Mouse (Mus musculus) retina, postnatal 1 day (tissue): ENCODE data around the gene Fcnb.

Experiments used
- DNase-seq: peaks from one replicate; pipeline ENCODE4 v3.0.0-alpha.2; 2012

Gene Fcnb

DNA sequence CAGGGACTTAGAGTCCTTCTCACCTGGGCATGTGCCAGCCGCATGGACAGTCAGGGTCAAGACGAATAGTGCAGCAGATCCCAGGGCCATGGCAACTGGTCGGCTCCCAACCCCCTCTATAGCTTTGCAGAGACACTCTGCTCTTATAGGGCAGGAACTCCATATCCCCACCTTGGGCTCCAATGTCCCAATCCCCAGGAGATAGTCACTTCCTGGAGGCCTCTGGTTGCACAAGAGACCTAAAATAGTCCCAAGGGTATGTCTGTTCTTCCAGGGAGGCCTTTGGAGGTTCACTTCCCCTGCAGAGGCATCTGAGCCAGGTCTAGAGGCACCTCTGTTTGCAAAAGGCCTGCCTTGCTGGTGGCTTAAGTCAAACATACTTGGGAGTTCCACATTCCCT lies at the start of gene Fcnb:
Gene Fcnb, minus strand, starts transcription at position 118 of the 400 bp plus-strand sequence.
- no peak for DNase-seq

DNA sequence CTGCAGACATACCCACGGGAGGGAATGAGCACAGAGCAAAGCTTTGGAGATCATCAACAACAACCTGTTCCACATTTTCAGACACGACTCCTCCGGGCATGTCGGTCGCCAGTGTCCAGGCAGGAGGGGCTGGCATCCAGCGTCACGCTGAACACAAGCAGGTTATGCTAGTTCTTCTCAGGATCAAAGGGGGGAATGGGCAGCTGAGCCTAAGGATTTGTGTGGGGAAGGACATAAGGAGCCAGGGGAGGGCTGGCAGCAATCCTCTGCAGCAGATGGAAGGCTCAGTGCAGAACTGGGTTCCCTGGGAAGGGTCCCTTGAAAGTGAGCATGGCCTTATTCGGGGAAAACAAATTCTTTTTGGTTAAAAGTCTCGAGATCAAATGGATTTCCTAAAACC lies 49.1 kb upstream of the Fcnb start:
- no peak for DNase-seq

DNA sequence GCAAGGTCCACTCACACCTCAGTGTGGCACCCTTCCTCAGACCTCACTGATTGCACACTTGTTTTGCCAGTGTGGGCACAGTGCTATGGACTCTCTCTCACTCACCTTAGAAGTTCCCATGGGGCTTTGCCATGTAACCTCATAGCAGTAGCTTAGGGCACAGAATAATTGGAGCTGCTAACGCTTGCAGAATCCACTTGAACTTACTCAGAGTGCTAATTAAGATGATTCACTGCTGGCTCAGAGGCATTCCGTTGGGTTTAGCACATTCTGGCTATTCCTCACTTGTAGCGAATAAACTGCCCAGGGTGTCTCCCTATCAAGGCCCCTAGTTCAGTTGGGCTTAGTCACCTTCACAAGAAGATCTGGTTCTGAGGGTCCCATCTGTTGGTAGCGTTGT lies 47.4 kb upstream of the Fcnb start:
- DNase-seq: no peak

DNA sequence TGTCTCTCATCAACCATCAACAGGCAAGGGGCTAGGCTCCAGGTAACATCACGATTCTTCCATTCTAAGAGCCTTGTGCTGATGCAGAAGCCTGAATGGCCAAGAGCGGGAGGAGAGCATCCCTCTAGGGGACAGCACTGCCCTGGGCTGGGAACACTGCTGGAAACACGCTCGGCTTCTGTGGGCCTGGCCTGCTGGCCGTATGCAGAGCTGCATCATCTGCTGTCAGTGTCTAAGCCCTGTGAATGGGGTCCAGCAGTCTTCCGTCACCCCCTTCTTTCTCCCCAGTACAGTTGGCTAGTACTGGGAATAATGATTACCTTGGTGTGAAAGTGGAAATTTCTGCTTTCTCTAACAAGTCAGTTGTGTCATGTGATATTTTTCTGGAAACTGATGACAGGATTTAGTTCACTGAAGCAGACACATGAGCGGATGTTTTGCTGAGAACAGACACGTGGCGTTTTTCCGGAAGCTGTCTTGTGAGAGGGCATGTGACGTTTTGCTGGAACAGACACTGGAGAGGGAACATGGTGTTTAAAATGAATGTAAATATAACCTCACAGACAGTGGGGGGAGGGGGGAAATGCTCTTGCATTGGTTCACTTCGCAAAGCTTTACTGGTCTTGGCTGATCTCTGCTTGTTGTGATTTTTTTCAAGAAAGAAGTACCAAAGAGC lies 42.2 kb upstream of the Fcnb start:
- DNase-seq: no peak

DNA sequence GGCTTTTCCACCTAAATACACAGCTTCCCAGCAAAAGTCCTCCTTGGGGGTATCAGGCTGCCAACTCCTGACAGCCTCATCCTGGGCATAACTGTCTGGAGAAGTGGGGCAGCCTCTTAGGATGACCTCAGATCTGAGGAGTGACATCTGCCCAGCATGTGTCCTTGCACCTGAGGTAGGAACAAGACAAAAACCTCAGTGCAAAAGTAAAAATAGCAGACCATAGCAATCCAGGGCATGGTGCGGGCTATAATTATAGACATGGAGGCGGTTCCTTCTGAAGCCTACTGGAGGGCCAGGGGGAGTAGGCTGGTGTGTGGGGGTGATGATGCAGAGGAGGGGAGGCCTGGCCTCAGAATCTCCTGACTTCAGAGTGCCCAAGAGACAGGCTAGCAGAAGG lies 39.2 kb upstream of the Fcnb start:
- DNase-seq: no peak

DNA sequence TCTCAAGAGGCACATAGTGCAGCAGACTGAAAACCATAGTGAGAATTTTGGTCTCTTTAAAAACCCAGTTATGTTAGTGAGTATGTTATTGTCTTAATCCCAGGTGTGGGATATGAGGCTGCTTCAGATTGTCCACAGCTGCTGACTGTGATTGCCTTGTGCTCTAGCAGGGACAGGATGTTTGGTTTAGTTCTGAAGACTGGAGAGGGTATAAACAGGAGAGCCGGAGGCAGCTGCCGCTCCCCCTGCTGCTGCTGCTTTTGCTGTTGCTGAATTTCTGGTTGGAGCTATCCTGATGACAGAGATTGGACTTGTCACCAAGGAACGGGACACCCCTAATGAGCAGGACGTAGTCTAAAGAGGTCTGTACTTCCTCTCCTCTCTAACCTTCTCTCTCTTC lies 36.6 kb upstream of the Fcnb start:
- DNase-seq: no peak

DNA sequence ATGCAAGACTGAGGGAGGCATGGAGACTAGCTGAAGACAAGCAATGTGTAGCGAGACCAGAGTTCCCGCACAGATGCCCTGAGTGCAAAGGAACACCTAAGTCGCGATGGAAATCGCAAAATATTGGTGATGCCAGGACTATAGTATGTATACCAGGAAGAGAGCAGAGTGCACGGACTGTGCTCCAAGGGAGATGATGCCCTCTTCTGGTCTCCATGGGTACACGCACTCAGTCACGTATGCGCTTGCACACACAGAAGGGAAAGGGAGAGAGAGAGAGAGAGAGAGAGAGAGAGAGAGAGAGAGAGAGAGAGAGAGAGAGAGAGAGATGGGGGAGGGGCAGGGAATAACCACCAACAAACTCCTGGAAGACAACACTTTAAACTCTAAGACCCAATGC lies 35.7 kb upstream of the Fcnb start:
- no peak for DNase-seq

DNA sequence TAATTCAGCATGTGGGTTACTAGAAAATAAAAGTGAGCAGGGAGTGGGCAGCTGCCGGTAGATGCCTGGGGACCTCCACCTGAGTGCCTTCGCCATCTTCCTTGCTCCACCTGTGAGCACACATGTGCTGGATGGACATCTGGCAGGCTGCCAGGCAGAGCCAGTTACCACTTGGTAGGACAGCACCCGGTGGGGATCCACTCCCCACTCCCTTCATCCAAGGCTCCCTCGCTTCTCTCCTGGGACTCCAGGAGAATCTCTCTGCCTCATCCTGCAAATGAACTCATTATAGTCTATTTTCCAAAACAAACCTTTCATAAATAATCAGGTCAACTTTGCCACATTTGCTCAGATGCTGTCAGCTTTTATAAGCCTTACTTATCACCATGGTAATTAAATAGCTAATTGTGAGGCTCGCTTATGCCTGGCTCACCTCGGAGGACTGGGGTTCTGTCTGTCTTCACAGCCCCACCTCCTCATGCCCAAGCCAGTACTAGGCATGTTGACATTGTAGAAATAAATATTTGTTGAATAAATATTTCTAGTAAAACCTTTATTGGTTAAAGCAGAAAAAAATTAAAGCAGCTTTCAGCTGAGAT lies 33.9 kb upstream of the Fcnb start:
- peak; percentile 79 for DNase-seq

DNA sequence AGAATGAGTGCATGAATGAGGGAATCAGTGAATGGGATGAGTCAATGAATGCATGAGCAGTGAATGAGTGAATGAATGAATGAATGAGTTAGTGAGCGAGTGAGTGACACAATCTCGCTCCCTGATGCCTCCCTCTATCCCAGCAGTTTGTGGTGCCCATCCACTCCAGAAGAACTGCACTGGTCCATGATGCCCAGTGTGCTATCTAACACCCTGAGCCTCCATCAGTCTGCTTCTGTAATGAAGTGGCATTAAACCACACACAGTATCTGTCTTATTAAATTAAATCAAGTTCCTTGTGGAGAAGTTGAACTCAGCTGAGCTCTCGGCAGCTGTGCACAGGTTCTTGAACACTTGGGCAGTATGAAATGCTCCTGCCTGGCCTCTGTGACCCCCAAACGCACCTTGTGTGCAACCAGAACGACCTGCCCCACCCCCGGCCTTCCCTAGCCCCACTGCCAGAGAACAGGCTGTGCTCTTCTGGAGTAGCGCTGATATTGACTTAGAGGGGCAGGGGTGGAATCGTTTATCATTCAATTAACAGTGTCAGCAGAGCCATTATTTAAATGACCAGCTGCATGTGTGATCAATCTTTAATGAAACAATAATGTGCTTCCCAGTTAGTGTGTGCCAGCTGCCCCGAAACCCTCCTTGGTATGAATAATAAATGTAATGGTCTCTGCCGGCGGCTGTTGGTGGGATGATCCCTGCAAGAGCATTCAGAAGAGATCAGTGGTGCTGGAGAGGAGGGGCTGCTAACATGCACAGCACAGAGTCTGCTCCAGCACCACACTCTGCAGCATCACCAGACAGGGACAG lies 33.0 kb upstream of the Fcnb start:
- peak; percentile 78 for DNase-seq

DNA sequence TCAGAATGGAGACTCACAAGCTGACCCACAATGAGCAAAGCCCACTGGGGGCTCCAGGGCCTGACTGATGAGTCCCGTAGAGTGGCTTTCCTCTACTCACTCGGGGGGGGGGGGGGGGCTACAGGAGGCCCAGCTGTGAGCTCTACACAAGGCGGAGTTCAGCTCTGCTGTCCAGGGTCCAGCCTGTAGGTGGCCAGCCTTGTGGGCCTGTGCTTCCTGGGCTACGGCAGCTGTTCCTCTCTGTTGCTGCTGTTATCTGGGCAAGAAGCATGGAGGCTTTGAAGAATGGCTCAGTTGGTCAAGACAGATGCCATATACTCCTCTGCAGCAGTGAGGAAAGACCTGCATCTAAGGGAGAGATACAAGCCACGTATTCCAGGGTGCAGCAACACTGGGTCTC lies 24.1 kb upstream of the Fcnb start:
- no peak for DNase-seq

DNA sequence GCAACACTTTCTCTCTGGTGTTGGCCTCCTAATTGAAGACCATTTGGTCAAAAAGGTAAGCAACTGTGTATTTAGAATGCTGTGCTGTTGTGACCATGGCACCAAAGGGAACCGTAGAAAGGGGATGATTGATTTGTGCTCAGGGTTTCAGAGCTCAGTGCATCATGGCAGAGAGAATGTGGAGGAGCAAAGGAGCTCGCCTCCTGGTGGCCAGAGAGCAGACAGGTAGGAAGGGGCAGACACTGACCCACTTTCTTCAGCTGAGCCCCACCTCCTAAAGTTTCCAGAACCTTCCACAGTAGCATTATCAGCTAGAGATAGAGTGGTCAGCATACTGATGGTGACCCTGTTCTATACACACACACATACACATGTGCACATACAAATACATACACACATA lies 21.3 kb upstream of the Fcnb start:
- DNase-seq: no peak

DNA sequence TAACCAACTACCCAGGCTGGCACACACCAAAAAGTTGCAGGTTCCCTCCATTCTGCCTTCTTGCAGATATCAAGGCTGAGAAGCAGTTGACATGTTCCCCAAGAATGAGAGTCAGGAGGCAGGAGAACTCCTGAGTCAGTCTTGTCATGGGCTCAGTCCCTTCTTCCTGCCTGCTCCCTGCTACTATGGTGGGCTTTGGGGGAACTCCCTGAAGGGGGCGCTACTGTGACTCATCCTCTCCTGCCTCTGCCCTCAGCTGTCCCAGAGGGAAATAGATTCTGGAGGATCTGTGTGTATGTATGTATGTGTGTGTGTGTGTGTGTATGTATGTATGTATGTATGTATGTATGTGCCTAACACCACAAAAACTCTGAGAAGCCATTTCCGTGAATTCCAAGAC lies 19.0 kb upstream of the Fcnb start:
- no peak for DNase-seq

DNA sequence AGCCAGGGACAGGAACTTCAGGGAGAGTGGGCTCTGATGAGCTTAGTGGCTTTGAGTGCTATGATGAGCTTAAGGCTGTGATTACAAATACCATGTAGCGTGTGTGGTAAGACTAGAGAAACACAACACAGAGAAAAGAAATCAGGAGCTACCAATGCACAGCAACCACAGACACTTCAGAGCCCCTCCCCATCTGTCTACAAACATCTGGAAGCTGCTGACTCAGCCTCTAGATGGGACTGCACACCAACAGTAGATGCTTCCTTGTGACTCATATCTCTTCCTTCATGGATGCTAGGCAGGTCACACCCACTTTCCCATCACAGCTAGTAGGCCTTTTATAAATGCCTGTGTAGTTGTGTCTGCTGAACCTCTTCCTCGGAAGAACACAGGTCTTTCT lies 17.2 kb upstream of the Fcnb start:
- no peak for DNase-seq

DNA sequence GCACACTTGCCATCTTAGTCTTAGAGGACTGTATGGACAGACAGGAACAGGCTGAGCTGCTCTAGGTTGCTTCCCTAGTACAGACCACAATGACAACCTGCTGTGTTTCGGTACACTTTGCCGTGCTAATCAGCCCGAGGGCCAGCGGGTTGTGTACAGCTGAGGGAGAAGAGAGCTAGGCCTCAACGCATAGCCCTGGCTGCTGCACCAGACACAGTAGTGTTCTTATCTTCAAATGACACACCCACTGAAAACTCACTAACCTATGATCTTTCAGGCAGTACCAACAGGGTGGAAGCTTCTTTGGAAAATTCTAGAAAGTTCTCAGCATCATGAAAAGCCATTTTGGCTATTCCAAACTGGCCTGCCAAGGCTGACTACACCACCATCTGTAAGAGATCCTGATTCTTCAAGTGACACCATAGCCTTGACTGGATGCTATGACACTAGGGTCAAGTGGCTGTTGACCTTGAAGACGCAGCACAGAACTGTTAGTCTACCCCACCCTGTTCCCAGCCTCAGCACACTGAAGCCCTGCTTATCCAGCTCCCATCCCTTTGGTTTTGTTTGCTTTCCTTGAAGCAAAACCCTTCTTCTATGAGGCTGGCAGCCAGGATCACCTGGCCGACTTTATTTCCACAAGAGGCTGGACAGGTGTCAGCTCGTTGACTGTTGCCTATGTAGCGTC lies 16.3 kb upstream of the Fcnb start:
- DNase-seq: no peak

DNA sequence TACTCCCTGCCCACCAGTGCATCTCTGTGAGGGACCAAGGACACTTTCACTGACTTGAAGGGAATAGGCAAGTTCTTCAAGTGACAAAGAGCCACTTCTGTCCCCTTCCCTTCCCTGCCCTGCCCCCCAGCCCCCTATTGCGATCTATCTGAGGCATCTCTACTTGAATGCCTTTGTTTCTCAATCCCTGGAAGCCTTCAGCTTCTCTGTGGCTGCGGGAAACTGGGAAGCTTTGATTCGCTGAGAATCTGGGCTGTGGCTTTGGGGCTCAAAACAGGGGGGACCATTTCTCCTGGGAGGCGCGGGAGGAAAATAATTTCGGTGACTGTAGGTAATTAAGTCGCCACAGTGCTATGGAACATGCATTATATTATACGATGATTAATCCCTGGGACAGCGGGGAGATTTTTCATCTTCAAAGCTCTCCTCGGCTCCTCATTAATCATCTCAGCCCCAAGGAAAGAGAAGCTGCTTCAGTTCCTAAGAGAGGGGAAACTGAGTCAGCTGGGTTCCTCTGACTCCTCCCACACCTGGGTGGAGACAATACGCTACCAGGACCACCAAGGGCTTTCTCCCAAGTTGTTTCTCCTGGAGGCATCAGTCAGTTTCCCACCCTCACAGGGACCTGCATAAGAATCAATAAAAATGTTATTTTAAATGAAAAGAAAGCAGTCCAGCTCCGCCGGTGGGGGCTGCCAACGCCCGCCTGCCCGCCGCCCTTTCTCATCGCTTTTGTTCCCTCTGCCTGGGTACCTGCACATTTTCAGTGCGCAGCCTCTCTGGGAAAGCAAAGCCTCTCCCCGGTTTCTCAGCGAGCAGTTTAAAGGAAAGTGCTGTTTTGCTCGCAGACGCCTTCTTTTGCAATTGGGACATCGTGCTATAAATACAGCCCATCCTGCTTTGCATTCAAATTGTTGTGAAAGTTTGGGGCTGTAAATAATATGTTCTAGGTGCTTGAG lies 14.1 kb upstream of the Fcnb start:
- peak; percentile 56 for DNase-seq

DNA sequence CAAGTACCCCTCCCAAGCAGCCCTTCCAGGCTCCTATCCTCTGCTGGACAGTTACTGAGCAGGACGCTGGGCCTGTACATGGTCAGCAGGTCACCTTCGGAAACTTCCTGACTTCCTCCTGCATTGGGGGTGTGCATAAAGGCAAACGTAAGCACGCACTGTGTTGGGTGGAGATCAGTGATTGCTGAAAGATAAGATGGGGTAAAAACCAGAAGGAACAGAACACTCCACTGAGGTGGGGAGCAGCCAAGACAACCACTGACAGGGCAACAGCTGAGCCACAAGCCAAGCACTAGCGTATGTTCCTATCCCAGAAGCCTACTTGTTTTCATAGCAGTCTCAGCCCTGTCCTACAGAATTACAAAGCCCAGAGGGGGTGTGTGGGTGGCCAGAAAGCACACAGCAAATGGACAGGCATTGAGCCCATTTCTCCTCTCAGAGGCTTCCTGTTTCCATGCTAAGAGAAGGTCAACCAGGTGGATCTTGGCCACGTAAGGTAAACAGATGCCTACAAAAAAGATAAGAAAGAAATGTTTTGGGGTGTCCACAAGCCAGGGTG lies 12.1 kb upstream of the Fcnb start:
- no peak for DNase-seq

DNA sequence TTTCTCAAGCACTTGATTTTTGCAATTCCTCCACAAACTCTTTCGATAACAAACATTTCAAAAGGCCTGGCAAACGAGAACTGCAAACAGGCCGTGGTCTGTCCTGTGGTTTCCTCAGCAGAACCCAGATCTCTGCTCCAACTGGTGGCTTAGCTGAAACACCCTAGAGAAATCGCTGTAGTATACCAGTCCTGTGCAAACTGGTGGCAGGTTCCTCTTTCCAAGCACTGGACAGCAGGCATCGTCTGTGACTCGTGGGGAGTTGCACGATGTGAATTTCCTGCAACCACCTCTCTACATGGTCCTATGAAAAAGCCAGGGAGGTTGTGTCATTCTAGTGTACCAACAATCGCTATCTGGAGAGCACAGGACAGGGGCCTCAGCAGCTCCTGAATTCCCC lies 7.4 kb upstream of the Fcnb start:
- DNase-seq: no peak

DNA sequence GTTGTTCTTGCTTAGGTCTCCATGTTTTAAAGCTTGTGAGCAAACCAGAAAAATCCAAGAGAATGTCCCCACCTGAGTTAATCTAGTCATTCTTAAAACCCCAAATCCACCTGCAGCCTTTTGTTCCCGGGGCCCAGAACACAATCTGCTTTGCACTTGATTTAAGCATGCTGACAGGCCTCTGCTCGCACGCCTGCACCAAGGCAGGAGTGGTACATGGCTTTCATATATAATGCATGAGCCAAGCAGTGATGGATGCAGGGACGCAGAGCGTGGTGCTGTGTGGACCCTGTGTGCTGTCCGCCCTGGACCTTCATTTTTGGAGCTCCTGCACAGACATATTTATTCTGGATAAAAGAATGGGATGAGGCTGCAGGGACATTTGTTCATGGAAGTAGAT lies 6.4 kb upstream of the Fcnb start:
- peak; percentile 24 for DNase-seq

DNA sequence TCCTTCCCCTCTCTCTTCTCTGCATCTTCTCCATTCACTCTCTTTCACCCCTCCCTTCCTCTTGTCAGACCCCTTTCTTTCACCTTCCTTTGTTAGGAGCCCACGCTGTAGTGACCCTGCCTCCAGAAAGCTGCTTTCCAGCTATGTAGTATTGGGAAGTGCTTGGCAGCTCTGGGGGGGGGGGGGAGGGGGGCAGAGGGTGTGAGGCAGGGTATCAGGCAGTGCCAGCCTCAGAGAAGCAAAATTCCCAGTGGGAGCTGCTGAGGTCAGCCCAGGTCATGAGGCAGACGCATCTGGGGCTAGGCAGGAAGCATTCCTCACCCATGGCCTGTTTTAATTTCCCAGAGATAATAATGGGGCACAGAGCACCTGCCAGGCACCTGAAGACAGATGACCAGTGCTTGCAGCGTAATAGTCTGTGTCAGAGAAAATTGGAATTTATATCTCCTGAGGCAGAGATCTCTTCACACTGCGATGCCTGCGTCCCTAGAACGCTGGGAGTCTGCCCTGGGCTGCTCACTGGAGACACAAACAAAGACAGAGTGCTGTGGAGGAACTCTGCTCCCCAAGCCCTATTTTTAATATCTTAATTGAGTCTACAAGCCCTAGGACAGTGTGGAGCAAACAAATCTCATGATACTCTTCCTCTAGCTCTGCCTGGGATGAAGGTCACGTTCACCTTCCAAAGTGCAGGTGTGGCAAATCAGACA lies 5.8 kb upstream of the Fcnb start:
- DNase-seq: no peak

DNA sequence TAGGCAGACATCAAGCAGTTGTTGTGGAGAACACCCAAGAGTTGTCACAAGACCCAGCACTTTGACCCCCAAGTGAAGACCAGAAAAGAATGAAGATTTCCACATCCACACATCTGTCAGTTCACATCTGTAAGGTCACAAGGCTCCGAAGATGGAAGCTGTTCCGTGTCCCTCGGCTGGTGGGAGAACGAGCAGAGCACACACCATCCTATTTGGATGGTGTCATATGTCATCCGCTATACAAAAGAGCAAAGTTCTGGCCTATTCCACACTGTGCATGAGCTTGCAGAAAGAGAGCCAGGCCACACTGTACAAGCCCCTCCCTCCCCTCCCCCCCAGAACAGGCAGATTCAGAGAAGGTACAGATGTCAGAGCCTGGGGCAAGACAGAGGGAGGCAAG lies 4.4 kb upstream of the Fcnb start:
- no peak for DNase-seq

DNA sequence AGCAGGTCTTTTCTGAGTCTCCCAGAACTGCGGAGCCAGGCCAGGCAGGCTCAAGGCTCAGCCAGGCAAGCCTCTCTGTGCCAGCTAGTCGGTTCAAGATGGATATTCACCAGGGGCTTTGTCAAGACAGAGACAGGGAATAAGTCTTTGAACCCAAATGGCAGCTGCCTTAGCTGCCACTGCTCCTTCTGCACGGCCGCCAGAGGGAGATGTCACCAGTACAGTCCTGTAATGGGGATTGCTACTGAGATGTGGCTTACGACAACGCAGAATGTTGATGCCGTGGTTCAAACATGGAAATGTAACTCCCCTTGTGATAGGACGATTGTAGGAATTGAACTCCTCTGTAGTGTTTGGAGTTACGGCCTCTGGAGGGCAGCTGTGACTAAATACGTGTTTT lies 1.4 kb upstream of the Fcnb start:
- no peak for DNase-seq
